Mouse (Mus musculus) E14TG2a.4 (cell line): ENCODE measurements around the gene Cmbl.

ENCODE experiments used
- CTCF ChIP-seq: conservative IDR thresholded peaks from 2 replicates; pipeline ENCODE4 v1.5.1; 2014; ENCODE audit warnings: low read length
- NANOG ChIP-seq: IDR thresholded peaks from 2 replicates; pipeline ENCODE4 v1.6.1; 2014; ENCODE audit warnings: borderline replicate concordance, low read length, mixed read lengths

DNA sequence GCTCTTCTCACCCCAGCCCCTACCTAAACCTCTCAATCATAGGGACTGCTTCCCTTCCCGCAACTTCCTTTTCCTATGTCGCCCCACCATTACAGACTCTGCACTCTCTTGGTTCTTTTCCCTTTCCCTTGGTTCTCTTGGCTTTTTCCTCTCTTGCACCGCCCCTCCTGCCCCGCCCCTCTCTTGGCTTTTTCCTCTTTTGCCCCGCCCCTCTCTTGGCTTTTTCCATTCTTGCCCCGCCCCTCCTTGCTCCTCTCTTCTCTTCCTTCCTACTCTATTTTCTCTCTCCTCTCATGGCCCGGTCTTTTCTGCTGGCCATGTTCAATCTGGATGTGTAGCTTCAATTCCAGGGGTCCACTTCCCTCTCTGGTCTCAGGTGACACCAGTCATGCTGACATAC is 2.2 kb downstream of the Cmbl start:
- TF ChIP-seq CTCF (no peak), NANOG (no peak)
